Mouse (Mus musculus): ENCODE measurements around the gene Gys1.

GRCm38 (mm10) chr7:45491264-45491663 lies 56.6 kb downstream of the Gys1 start:
- TF ChIP-seq GATA1 (IDR thresholded peaks at IDR 0.05; ENCODE audit: low read length) (no peak), TAL1 (IDR thresholded peaks at IDR 0.05; ENCODE audit: low read length) (no peak)

Data from erythroblast, embryonic 14.5 days (primary cell).